Mouse (Mus musculus) liver, postnatal 0 days (tissue): ENCODE results near the gene Fuz.

Experiments
- CTCF ChIP-seq: sonication (generic); IDR thresholded peaks from 2 replicates; pipeline ENCODE4 v1.5.1; 2016; ENCODE audit warnings: antibody characterized with exemption, low read depth
- EP300 ChIP-seq: IDR thresholded peaks from 2 replicates; pipeline ENCODE4 v1.6.1; 2016; ENCODE audit warnings: antibody characterized with exemption, low read depth, mild to moderate bottlenecking

- no peak for TF ChIP-seq EP300
- no peak for TF ChIP-seq CTCF
Measured at GRCm38 (mm10) chr7:44855036-44855435, 40.8 kb upstream of the Fuz start.
